Mouse (Mus musculus): ENCODE measurements at regions not wholly inside any gene's neighbourhood (a gene's known extent, or its start where the extent isn't known, plus 50 kb on each side); places are given as distances from the start of the nearest gene placed in this dataset.
"Not testable (repeated sequence)": the region's sequence is repeated elsewhere in the genome, so short reads cannot be mapped to it uniquely, and the experiment has no call there.

- peak; percentile 66 for DNase-seq
Observed at GRCm38 (mm10) chr1:51596935-51597820, 119.0 kb upstream of the Nabp1 start.

DNA sequence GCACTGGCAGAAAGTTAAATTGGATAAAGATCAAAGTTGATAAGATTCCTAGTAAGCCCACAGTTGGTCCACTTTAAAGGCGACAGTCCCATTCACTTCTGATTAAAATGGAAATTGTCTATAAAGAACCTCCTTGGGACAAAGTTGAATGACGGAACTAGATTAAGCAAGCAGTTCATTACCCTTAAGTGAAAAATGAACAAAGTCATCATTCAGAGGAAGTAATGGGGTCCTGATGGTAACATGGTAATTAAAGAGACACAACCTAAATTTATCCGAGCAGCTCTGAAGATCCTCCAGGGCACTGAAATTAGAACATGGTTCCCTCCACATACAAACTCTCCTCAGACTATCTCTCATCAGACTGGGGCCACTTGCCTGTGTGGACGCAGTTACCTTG lies 116.4 kb upstream of the Nabp1 start:
- DNase-seq, result no peak

- no peak for DNase-seq
Observed at GRCm38 (mm10) chr1:51593621-51594441, 115.6 kb upstream of the Nabp1 start.

DNA sequence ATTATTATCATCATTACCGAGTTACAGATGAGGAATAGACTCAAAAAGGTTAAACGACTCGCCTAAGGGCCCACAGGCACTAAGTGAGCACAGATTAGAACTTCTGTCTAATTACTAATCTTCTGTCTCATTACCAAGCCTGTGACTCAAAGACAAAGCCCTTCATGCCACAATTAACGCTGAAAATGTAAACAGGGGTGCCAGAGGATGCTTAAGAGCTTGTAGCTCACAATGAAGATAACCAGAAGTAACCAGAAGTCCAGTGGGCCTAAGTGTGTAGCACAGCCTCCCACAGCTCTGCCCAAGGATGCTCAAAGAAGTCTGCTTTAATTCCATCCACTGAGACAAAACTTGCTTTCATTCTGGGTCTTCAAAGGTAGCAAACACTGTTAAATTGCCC lies 113.7 kb upstream of the Nabp1 start:
- no peak for DNase-seq

DNA sequence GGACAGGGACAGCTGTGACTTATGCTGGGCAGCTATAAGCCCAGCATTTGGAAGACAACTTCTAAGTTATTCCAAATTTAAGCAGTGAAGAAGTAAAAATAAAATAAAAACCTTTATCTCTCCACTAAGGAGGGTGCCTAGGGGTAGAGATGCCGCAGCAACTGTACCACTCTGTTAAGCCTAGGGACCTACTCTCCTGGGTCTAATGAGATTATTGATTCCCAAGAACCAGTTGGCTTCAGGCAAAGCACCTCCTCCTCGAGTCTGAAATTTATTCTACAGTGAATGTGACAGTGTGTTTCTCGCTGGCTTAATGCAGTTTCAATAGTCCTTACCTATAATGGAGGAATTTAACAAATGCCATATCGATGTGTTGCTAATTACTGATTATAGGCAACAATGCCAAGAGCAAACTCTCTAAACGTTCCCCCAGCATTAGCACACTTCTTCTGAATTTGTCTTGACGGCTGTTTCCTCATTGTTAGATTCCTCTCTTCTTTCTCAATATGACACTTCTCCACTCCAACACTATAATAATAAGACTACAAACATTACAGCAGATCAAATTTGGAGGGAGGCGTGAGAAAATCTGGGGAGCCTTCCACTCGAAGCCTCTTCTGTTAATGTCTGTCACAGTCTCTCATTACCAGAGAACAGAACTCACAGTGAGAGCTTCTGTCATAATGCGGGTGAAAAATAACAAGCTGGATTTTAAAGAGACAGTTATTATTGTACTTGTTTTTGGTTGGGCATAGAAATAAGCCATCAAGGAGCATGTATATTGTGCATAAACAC lies 112.6 kb upstream of the Nabp1 start:
- no peak for DNase-seq

DNA sequence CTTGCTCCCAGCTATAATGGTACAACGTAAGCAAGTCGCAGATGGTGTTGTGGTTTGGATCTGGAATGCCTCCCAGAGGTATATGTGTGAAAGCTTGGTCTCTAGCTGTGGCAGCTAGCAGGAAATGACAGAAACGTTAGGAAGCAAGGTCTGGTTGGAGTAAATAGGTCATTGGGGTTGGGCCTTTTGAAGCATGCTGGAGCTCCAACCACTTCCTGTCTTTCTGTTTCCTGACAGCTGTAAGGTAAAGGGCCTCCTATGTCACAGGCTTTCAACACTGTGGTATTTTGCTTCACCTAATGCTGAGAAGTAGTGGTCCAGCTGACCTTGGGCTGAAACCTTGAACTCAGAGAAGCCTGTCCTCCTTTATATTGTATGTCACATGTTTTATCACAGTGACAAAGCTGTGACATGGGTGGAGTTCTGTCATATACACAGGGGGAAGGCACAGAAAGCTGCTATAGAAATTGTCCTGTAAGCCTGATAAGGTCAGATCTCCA lies 106.8 kb upstream of the Nabp1 start:
- DNase-seq, result peak; percentile 25

DNA sequence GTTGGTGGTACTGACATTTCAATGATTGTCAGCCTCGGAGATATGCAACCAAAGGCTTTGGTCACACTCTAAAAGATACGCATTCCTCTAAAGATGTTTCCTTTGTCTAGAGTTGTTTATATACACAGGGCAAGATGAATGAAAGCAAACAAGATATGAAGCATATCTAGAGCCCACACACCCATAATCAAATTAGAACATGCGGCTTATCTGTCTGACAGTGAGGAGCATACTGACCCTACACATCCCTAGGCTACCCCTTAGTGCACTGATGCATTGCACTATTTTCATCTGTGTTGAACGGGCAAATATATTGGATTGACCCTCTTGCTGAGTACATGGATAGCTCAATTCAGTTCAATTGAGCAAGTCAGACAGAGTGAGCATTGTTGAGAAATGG lies 105.6 kb upstream of the Nabp1 start:
- DNase-seq, result no peak

DNA sequence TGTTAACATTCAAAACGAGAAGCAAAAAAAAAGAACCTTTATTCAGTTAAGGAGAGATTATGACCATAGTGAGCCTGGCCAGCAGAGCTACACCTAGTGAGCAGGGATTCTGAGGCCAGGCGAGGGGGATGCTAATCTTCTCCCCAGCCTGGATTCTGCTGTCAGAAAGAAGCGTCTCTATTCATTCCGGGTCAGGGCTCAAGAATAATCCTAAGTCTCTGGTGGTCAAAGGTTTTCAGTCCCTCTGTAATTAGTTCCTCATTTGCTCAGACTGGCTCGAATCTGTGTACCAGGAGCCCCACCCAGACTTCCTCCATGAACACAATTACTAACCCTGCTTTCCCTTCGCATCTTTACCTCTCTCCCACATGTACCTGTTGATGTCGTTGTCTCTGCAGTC lies 101.8 kb upstream of the Nabp1 start:
- no peak for DNase-seq

GRCm38 (mm10) chr1:51577701-51578100 lies 99.5 kb upstream of the Nabp1 start:
- no peak for DNase-seq

GRCm38 (mm10) chr1:51572314-51573078 lies 94.3 kb upstream of the Nabp1 start:
- DNase-seq, result no peak

DNA sequence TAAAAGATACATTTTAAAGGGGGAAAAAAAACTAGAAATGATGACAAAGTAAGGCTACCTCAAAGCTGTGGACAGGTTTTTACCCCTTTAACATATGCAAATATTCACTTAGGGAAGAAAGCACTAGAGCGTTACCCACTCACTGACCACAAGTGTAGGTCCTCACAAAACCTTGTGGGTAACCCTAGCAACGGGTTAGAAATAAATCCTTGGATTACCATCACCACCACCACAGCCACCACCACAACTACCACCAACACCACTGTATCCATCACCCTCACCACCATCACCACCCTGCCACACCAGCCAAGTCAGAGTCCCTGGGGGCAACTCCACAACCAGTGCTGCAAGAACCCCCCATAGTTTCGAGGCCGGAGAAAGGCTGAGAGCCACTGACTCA lies 91.4 kb upstream of the Nabp1 start:
- no peak for DNase-seq

DNA sequence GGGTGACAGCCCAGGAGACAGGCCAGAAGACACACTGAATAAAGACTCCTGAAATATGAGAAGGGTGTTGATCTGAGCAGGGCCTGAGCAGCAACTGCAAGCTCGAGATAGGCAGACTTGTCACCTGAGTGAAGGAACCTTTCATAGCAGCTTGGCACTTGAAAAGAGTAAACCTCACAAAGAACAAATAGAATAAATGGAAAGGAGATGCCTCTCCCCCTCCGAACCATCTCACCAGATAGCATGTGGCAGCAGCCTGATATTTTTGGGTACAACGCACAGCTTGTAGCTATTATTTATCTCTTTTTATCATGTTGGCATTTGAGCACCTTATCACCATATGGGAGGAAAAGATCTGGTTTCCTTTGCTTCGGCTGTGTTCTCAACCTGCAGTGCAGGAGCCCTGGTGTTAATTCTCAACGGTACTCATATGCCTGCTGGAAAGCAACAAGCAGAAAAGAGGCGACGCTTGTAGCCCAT lies 88.0 kb upstream of the Nabp1 start:
- DNase-seq, result peak; percentile 31

GRCm38 (mm10) chr1:51556616-51557015 lies 78.4 kb upstream of the Nabp1 start:
- not testable (repeated sequence) for DNase-seq

DNA sequence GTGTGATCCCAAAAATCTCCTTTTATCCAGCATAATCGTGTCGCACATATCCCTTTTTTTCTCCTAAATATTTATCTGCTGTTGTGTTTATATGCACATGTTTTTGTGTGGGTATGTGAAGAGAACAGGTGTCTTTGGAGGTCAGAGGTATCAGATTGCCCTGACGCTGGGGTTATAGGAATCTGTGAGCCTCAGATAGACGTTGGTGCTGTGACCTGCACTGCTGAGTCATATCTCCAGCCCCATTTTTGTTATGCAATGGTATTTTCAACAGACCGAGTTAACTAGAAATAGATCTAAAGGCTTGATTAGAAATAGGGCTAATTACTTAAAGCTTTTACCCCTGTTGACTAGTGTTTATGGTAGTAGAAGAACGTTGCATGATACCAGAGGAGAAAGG lies 75.5 kb upstream of the Nabp1 start:
- DNase-seq, result no peak

- no peak for DNase-seq
Observed at GRCm38 (mm10) chr1:51551624-51552023, 73.4 kb upstream of the Nabp1 start.

DNA sequence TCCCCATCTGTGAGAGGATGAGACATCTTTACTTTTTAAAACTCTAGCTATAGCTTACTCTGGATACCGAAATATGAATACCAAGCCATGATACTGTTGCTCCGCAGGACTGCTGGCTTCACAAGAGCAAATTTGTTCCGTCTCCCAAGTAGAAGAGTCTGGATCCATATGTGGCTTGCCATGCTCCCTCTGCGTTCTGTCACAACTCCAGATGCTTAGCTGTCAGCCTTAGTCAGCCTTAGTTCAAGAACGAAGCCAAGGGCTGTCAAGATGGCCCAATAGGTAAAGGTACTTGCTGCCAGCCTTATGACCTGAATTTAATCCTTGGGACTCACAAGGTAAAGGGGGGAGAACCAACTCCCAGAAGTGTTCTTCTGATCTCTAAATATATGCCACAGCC lies 64.6 kb upstream of the Nabp1 start:
- DNase-seq, result no peak

DNA sequence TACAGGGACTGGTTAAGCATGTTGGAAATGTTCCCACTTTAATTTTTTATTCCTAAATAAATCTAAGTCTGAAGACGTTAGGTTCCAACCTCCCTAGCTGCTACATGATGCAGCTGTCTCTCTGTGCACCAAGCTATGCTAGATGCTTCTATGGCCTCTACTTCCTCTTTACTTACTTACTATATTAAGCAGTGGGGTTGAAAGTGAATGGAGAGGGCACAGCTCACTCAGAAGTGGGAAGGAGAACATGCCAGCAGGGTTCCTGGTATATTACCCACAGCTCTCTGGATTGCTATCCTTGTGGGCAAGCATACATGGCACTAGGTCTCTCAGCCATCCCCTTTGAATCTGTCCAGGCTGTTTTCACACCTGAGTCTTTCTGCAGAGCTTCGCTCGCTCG lies 61.4 kb upstream of the Nabp1 start:
- no peak for DNase-seq

- no peak for DNase-seq
Observed at GRCm38 (mm10) chr1:51538836-51539235, 60.6 kb upstream of the Nabp1 start.

- no peak for DNase-seq
Observed at GRCm38 (mm10) chr1:51537765-51538360, 59.6 kb upstream of the Nabp1 start.

DNA sequence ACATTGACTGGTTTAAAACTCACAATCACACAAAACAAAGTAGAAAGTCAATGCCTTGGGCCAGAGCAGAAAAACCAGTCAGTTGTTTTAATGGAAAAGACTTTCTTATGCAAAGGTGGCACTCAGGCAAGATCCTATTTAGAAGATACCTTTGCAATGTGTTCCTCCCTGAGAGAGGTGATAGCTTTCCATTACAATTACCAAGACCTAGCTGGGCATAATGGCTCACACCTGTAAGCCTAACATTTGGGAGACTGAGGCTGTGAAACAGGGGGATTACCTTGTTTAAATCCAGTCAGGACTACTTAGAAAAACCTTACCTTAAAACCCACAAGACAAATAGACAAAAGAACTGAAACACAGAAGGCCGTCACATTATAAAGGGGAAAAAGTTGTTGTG lies 57.9 kb upstream of the Nabp1 start:
- DNase-seq, result no peak

GRCm38 (mm10) chr1:51535414-51535813 lies 57.2 kb upstream of the Nabp1 start:
- no peak for DNase-seq

- DNase-seq, result no peak
Observed at GRCm38 (mm10) chr1:51531360-51531759, 53.1 kb upstream of the Nabp1 start.

All from cerebellum, adult 11-12 months (tissue).